Mouse (Mus musculus): ENCODE results near the gene Rabgef1. TPM values are rescaled to one million over a fixed set of nuclear protein-coding genes. Genes with fewer than 3 reads are reported as not detected.

Gene Rabgef1
- 29.9 and 34.8 TPM in 2 replicates for polyA plus RNA-seq (2011; ENCODE audit: insufficient read depth, insufficient read length, low read depth, missing spikeins)

GRCm38 (mm10) chr5:130171423-130171954, at the start of gene Rabgef1:
Gene Rabgef1, plus strand, starts transcription at chr5:130171798.
- Histone ChIP-seq H3K9me3 (replicated peaks; ENCODE audit: control insufficient read depth, insufficient read depth, low read length, poor library complexity, severe bottlenecking) (0 out of 2 replicates have a peak, but pooled peaks cover 3% of the 10 kb centered on the region), H3K9ac (ENCODE audit: low read depth, poor library complexity, severe bottlenecking) (peak within 1 kb of the TSS; percentile 91), H3K27me3 (ENCODE audit: control insufficient read depth, insufficient read depth, low read length, poor library complexity, severe bottlenecking) (no peaks in the 10 kb centered on the region), H3K4me3 (ENCODE audit: low read depth, low read length) (peak within 1 kb of the TSS; percentile 91), H3K36me3 (ENCODE audit: control insufficient read depth, insufficient read depth, low read length, poor library complexity, severe bottlenecking) (no peaks in the 10 kb centered on the region), H3K27ac (ENCODE audit: insufficient read depth, low read length) (no peak within 1 kb of the TSS), H3K4me1 (ENCODE audit: control insufficient read depth, insufficient read depth, low read length) (no peaks in the 10 kb centered on the region)
- TF ChIP-seq POLR2A (IDR thresholded peaks at IDR 0.05; ENCODE audit: insufficient read depth, low read length) = peak; percentile 93
- no peak for TF ChIP-seq EP300 (IDR thresholded peaks at IDR 0.05; ENCODE audit: insufficient read depth, low read depth, low read length)
- no peak for TF ChIP-seq CTCF (IDR thresholded peaks at IDR 0.05; ENCODE audit: low read depth, low read length)

GRCm38 (mm10) chr5:130122355-130122754, 49.2 kb upstream of the Rabgef1 start:
- Histone ChIP-seq H3K4me3 (ENCODE audit: low read depth, low read length) (no peak overlapping the region), H3K9me3 (replicated peaks; ENCODE audit: control insufficient read depth, insufficient read depth, low read length, poor library complexity, severe bottlenecking) (no peaks in the 10 kb centered on the region), H3K4me1 (ENCODE audit: control insufficient read depth, insufficient read depth, low read length) (no peaks in the 10 kb centered on the region), H3K36me3 (ENCODE audit: control insufficient read depth, insufficient read depth, low read length, poor library complexity, severe bottlenecking) (no peaks in the 10 kb centered on the region), H3K27me3 (ENCODE audit: control insufficient read depth, insufficient read depth, low read length, poor library complexity, severe bottlenecking) (no peaks in the 10 kb centered on the region), H3K9ac (ENCODE audit: low read depth, poor library complexity, severe bottlenecking) (no peak overlapping the region), H3K27ac (ENCODE audit: insufficient read depth, low read length) (no peak overlapping the region)
- TF ChIP-seq POLR2A (IDR thresholded peaks at IDR 0.05; ENCODE audit: insufficient read depth, low read length) = no peak
- no peak for TF ChIP-seq CTCF (IDR thresholded peaks at IDR 0.05; ENCODE audit: low read depth, low read length)
- no peak for TF ChIP-seq EP300 (IDR thresholded peaks at IDR 0.05; ENCODE audit: insufficient read depth, low read depth, low read length)

- Histone ChIP-seq H3K9me3 (replicated peaks; ENCODE audit: control insufficient read depth, insufficient read depth, low read length, poor library complexity, severe bottlenecking) (no peaks in the 10 kb centered on the region), H3K4me1 (ENCODE audit: control insufficient read depth, insufficient read depth, low read length) (no peaks in the 10 kb centered on the region), H3K36me3 (ENCODE audit: control insufficient read depth, insufficient read depth, low read length, poor library complexity, severe bottlenecking) (no peaks in the 10 kb centered on the region), H3K4me3 (ENCODE audit: low read depth, low read length) (no peak overlapping the region), H3K27ac (ENCODE audit: insufficient read depth, low read length) (no peak overlapping the region), H3K9ac (ENCODE audit: low read depth, poor library complexity, severe bottlenecking) (no peak overlapping the region), H3K27me3 (ENCODE audit: control insufficient read depth, insufficient read depth, low read length, poor library complexity, severe bottlenecking) (no peaks in the 10 kb centered on the region)
- TF ChIP-seq CTCF (IDR thresholded peaks at IDR 0.05; ENCODE audit: low read depth, low read length) = no peak
- no peak for TF ChIP-seq POLR2A (IDR thresholded peaks at IDR 0.05; ENCODE audit: insufficient read depth, low read length)
- TF ChIP-seq EP300 (IDR thresholded peaks at IDR 0.05; ENCODE audit: insufficient read depth, low read depth, low read length) = no peak
Measured at GRCm38 (mm10) chr5:130124271-130124670, 47.3 kb upstream of the Rabgef1 start.

GRCm38 (mm10) chr5:130128686-130129523, 42.7 kb upstream of the Rabgef1 start:
- Histone ChIP-seq H3K4me3 (ENCODE audit: low read depth, low read length) (no peak overlapping the region), H3K27ac (ENCODE audit: insufficient read depth, low read length) (no peak overlapping the region), H3K27me3 (ENCODE audit: control insufficient read depth, insufficient read depth, low read length, poor library complexity, severe bottlenecking) (no peaks in the 10 kb centered on the region), H3K9ac (ENCODE audit: low read depth, poor library complexity, severe bottlenecking) (no peak overlapping the region), H3K4me1 (ENCODE audit: control insufficient read depth, insufficient read depth, low read length) (no peaks in the 10 kb centered on the region), H3K9me3 (replicated peaks; ENCODE audit: control insufficient read depth, insufficient read depth, low read length, poor library complexity, severe bottlenecking) (no peaks in the 10 kb centered on the region), H3K36me3 (ENCODE audit: control insufficient read depth, insufficient read depth, low read length, poor library complexity, severe bottlenecking) (peaks cover 9% of the 10 kb centered on the region; the same call in 1 of the 2 replicates)
- TF ChIP-seq CTCF (IDR thresholded peaks at IDR 0.05; ENCODE audit: low read depth, low read length) = no peak
- TF ChIP-seq EP300 (IDR thresholded peaks at IDR 0.05; ENCODE audit: insufficient read depth, low read depth, low read length) = no peak
- TF ChIP-seq POLR2A (IDR thresholded peaks at IDR 0.05; ENCODE audit: insufficient read depth, low read length) = no peak

- no peak overlapping the region for H3K27ac ChIP-seq (ENCODE audit: insufficient read depth, low read length)
- H3K27me3 ChIP-seq (ENCODE audit: control insufficient read depth, insufficient read depth, low read length, poor library complexity, severe bottlenecking) = no peaks in the 10 kb centered on the region
- H3K4me1 ChIP-seq (ENCODE audit: control insufficient read depth, insufficient read depth, low read length) = no peaks in the 10 kb centered on the region
- no peak overlapping the region for H3K4me3 ChIP-seq (ENCODE audit: low read depth, low read length)
- H3K36me3 ChIP-seq (ENCODE audit: control insufficient read depth, insufficient read depth, low read length, poor library complexity, severe bottlenecking) = peaks cover 9% of the 10 kb centered on the region; the same call in 1 of the 2 replicates
- no peaks in the 10 kb centered on the region for H3K9me3 ChIP-seq (replicated peaks; ENCODE audit: control insufficient read depth, insufficient read depth, low read length, poor library complexity, severe bottlenecking)
- H3K9ac ChIP-seq (ENCODE audit: low read depth, poor library complexity, severe bottlenecking) = no peak overlapping the region
- no peak for TF ChIP-seq POLR2A (IDR thresholded peaks at IDR 0.05; ENCODE audit: insufficient read depth, low read length)
- TF ChIP-seq CTCF (IDR thresholded peaks at IDR 0.05; ENCODE audit: low read depth, low read length) = no peak
- TF ChIP-seq EP300 (IDR thresholded peaks at IDR 0.05; ENCODE audit: insufficient read depth, low read depth, low read length) = no peak
Measured at GRCm38 (mm10) chr5:130129524-130129793, 42.1 kb upstream of the Rabgef1 start.

GRCm38 (mm10) chr5:130136597-130136996, 35.0 kb upstream of the Rabgef1 start:
- Histone ChIP-seq H3K27me3 (ENCODE audit: control insufficient read depth, insufficient read depth, low read length, poor library complexity, severe bottlenecking) (no peaks in the 10 kb centered on the region), H3K4me1 (ENCODE audit: control insufficient read depth, insufficient read depth, low read length) (no peaks in the 10 kb centered on the region), H3K4me3 (ENCODE audit: low read depth, low read length) (no peak overlapping the region), H3K36me3 (ENCODE audit: control insufficient read depth, insufficient read depth, low read length, poor library complexity, severe bottlenecking) (no peaks in the 10 kb centered on the region), H3K9ac (ENCODE audit: low read depth, poor library complexity, severe bottlenecking) (no peak overlapping the region), H3K9me3 (replicated peaks; ENCODE audit: control insufficient read depth, insufficient read depth, low read length, poor library complexity, severe bottlenecking) (no peaks in the 10 kb centered on the region), H3K27ac (ENCODE audit: insufficient read depth, low read length) (no peak overlapping the region)
- TF ChIP-seq EP300 (IDR thresholded peaks at IDR 0.05; ENCODE audit: insufficient read depth, low read depth, low read length) (no peak), CTCF (IDR thresholded peaks at IDR 0.05; ENCODE audit: low read depth, low read length) (no peak), POLR2A (IDR thresholded peaks at IDR 0.05; ENCODE audit: insufficient read depth, low read length) (no peak)
